Mouse (Mus musculus) B cell, adult 2 months (primary cell): ENCODE data around the gene Iba57.
"Not testable (repeated sequence)": the region's sequence is repeated elsewhere in the genome, so short reads cannot be mapped to it uniquely, and the experiment has no call there.

ENCODE experiments used
- DNase-seq, 2 experiments: peaks; one replicate each; pipeline ENCODE4 v3.0.0; 2022

Iba57 gene

GRCm38 (mm10) chr11:59163255-59164236 lies at the start of gene Iba57:
Gene Iba57 (minus strand): TSS chr11:59163739.
- peak; percentile 95 to 97 for DNase-seq

- no peak for DNase-seq
Observed at GRCm38 (mm10) chr11:59212892-59213494, 49.5 kb upstream of the Iba57 start.

- peak; percentile 71 to 74 for DNase-seq
Observed at GRCm38 (mm10) chr11:59212320-59212719, 48.8 kb upstream of the Iba57 start.

- DNase-seq: not testable (repeated sequence)
Observed at GRCm38 (mm10) chr11:59211561-59211960, 48.0 kb upstream of the Iba57 start.

GRCm38 (mm10) chr11:59210020-59210419 lies 46.5 kb upstream of the Iba57 start:
- no peak for DNase-seq

GRCm38 (mm10) chr11:59209580-59209979 lies 46.0 kb upstream of the Iba57 start:
- no peak for DNase-seq

GRCm38 (mm10) chr11:59209003-59209441 lies 45.5 kb upstream of the Iba57 start:
- DNase-seq: peak; percentile 60 to 61

- peak; percentile 95 to 96 for DNase-seq
Observed at GRCm38 (mm10) chr11:59208153-59208831, 44.8 kb upstream of the Iba57 start, which contains the start of gene 2310033P09Rik. Gene 2310033P09Rik (plus strand): TSS chr11:59208321.

GRCm38 (mm10) chr11:59202081-59202995 lies 38.8 kb upstream of the Iba57 start, which contains the start of gene Mrpl55:
Gene Mrpl55 (plus strand): TSS chr11:59202486.
- peak; percentile 97 for DNase-seq

- DNase-seq: no peak
Observed at GRCm38 (mm10) chr11:59201216-59202002, 37.9 kb upstream of the Iba57 start.

- no peak for DNase-seq
Observed at GRCm38 (mm10) chr11:59196230-59196629, 32.7 kb upstream of the Iba57 start.

- no peak for DNase-seq
Observed at GRCm38 (mm10) chr11:59192059-59192386, 28.5 kb upstream of the Iba57 start, which contains the start of gene Guk1. Gene Guk1 (minus strand): TSS chr11:59192212.

GRCm38 (mm10) chr11:59191231-59192058 lies 27.9 kb upstream of the Iba57 start:
- peak; percentile 91 for DNase-seq

GRCm38 (mm10) chr11:59187706-59188105 lies 24.2 kb upstream of the Iba57 start:
- no peak for DNase-seq

- no peak for DNase-seq
Observed at GRCm38 (mm10) chr11:59185490-59185889, 22.0 kb upstream of the Iba57 start.

- peak; percentile 47 to 53 for DNase-seq
Observed at GRCm38 (mm10) chr11:59183821-59184220, 20.3 kb upstream of the Iba57 start.

GRCm38 (mm10) chr11:59182864-59183331 lies 19.4 kb upstream of the Iba57 start, which contains the start of gene Gjc2:
Gene Gjc2 (minus strand): TSS chr11:59183213.
- DNase-seq: no peak

- no peak for DNase-seq
Observed at GRCm38 (mm10) chr11:59176921-59177320, 13.4 kb upstream of the Iba57 start.

- no peak for DNase-seq
Observed at GRCm38 (mm10) chr11:59176475-59176874, 12.9 kb upstream of the Iba57 start.
